Mouse (Mus musculus) left cerebral cortex, adult 11 months (tissue): ENCODE data around the gene Mcu.

Experiments
- DNase-seq: peaks from one replicate; pipeline ENCODE4 v3.0.0; 2022; ENCODE audit warnings: low spot score

Mcu gene

GRCm38 (mm10) chr10:59613276-59613675 is 3.2 kb downstream of the Mcu start:
- no peak for DNase-seq

GRCm38 (mm10) chr10:59604879-59605464 is 11.5 kb downstream of the Mcu start:
- no peak for DNase-seq

- no peak for DNase-seq
These were observed 12.6 kb downstream of the Mcu start for GRCm38 (mm10) chr10:59603843-59604242.

- DNase-seq: no peak
These were observed 13.6 kb downstream of the Mcu start for GRCm38 (mm10) chr10:59602891-59603290.

- DNase-seq: no peak
These were observed 14.4 kb downstream of the Mcu start for GRCm38 (mm10) chr10:59602043-59602442.

GRCm38 (mm10) chr10:59600516-59600915 is 16.0 kb downstream of the Mcu start:
- no peak for DNase-seq

- DNase-seq: no peak
These were observed 22.5 kb downstream of the Mcu start for GRCm38 (mm10) chr10:59593826-59594570.

- no peak for DNase-seq
These were observed 25.9 kb downstream of the Mcu start for GRCm38 (mm10) chr10:59590606-59591005.

GRCm38 (mm10) chr10:59589856-59590255 is 26.6 kb downstream of the Mcu start:
- DNase-seq: no peak

GRCm38 (mm10) chr10:59589420-59589819 is 27.1 kb downstream of the Mcu start:
- no peak for DNase-seq

GRCm38 (mm10) chr10:59588135-59588534 is 28.4 kb downstream of the Mcu start:
- DNase-seq: no peak

- DNase-seq: no peak
These were observed 29.7 kb downstream of the Mcu start for GRCm38 (mm10) chr10:59586821-59587220.

GRCm38 (mm10) chr10:59585621-59586020 is 30.9 kb downstream of the Mcu start:
- no peak for DNase-seq

- DNase-seq: no peak
These were observed 34.5 kb downstream of the Mcu start for GRCm38 (mm10) chr10:59581826-59582543.

GRCm38 (mm10) chr10:59580593-59581149 is 35.8 kb downstream of the Mcu start:
- DNase-seq: no peak

GRCm38 (mm10) chr10:59579645-59580044 is 36.8 kb downstream of the Mcu start:
- DNase-seq: no peak

- no peak for DNase-seq
These were observed 38.4 kb downstream of the Mcu start for GRCm38 (mm10) chr10:59577871-59578801.

- DNase-seq: no peak
These were observed 40.2 kb downstream of the Mcu start for GRCm38 (mm10) chr10:59576305-59576704.

GRCm38 (mm10) chr10:59571964-59572363 is 44.5 kb downstream of the Mcu start:
- no peak for DNase-seq

GRCm38 (mm10) chr10:59571273-59571672 is 45.2 kb downstream of the Mcu start:
- DNase-seq: no peak

- DNase-seq: no peak
These were observed 45.7 kb downstream of the Mcu start for GRCm38 (mm10) chr10:59570780-59571179.

- DNase-seq: no peak
These were observed 46.1 kb downstream of the Mcu start for GRCm38 (mm10) chr10:59570360-59570759.
